Mouse (Mus musculus) ES-E14 (cell line): ENCODE data around the gene 2210010C04Rik. TPM values are rescaled to one million over a fixed set of nuclear protein-coding genes. Genes with fewer than 3 reads are reported as not detected.

Experiments used
- DNase-seq: peaks from one replicate; pipeline ENCODE4 v3.0.0-alpha.2; 2013; ENCODE audit warnings: low read depth, low spot score
- H3K27ac ChIP-seq: 2 replicates; pipeline ENCODE4 v1.5.1; 2012; ENCODE audit warnings: low read depth, mild to moderate bottlenecking, low read length, moderate library complexity, mixed read lengths; ENCODE audit not compliant: poor library complexity, insufficient read depth, severe bottlenecking
- H3K36me3 ChIP-seq: 2 replicates; pipeline ENCODE4 v1.6.1; 2012; ENCODE audit warnings: mild to moderate bottlenecking, low read length, moderate library complexity, mixed read lengths; ENCODE audit not compliant: control insufficient read depth, poor library complexity, insufficient read depth, severe bottlenecking
- H3K4me1 ChIP-seq, 2 experiments: fragments of 150-350 bp in 1 of 2; sonication (generic) in 1 of 2; 2 replicates each; pipeline ENCODE4 v1.6.1; 2012; ENCODE audit warnings: low read length in 2 of 2, mild to moderate bottlenecking in 1 of 2, mixed read lengths in 1 of 2; ENCODE audit not compliant: control insufficient read depth in 2 of 2, insufficient read depth in 2 of 2, poor library complexity in 1 of 2
- H3K4me3 ChIP-seq, 2 experiments: fragments of 150-350 bp in 1 of 2; sonication (generic) in 1 of 2; 2 replicates each; pipeline ENCODE4 v1.5.1; 2012; ENCODE audit warnings: low read length in 2 of 2, low read depth in 1 of 2, mild to moderate bottlenecking in 1 of 2, mixed read lengths in 1 of 2; ENCODE audit not compliant: insufficient read depth in 1 of 2, poor library complexity in 1 of 2, severe bottlenecking in 1 of 2
- H3K9ac ChIP-seq: 2 replicates; pipeline ENCODE4 v1.6.1; 2012; ENCODE audit warnings: low read depth, mild to moderate bottlenecking, low read length, mixed read lengths; ENCODE audit not compliant: poor library complexity, insufficient read depth, severe bottlenecking
- H3K9me3 ChIP-seq: fragments of 150-350 bp; sonication (generic); 2 replicates; pipeline ENCODE4 v1.6.1; 2012; ENCODE audit warnings: low read depth, mild to moderate bottlenecking, low read length; ENCODE audit not compliant: control insufficient read depth, insufficient read depth
- CHD2 ChIP-seq: IDR thresholded peaks from 2 replicates; pipeline ENCODE4 v1.6.1; 2014; ENCODE audit warnings: mild to moderate bottlenecking, low read depth, low read length, inconsistent platforms
- HCFC1 ChIP-seq: IDR thresholded peaks from 2 replicates; pipeline ENCODE4 v1.6.1; 2012; ENCODE audit warnings: low read length, inconsistent platforms, borderline replicate concordance; ENCODE audit not compliant: insufficient read depth
- MAFK ChIP-seq: IDR thresholded peaks from 2 replicates; pipeline ENCODE4 v1.6.1; 2014; ENCODE audit warnings: mild to moderate bottlenecking, low read depth, low read length, inconsistent platforms; ENCODE audit not compliant: insufficient read depth
- ZC3H11A ChIP-seq: IDR thresholded peaks from 2 replicates; pipeline ENCODE4 v1.6.1; 2012; ENCODE audit warnings: low read depth, mild to moderate bottlenecking, inconsistent platforms, low read length, borderline replicate concordance
- ZNF384 ChIP-seq: IDR thresholded peaks from 2 replicates; pipeline ENCODE4 v1.6.1; 2012; ENCODE audit warnings: low read depth, low read length, inconsistent platforms
- in situ Hi-C, 2 experiments: fragments of 600-800 bp; cut with MboI; formaldehyde crosslinking; loops; one replicate each; pipeline ENCODE4 v1.15.1; 2025; ENCODE audit warnings: low sequenced_read_pairs in 2 of 2, inconsistent platforms in 1 of 2; ENCODE audit not compliant: unreplicated experiment in 2 of 2
- total RNA-seq: library from RNA; depleted of rRNA; stranded (reverse); fragments of 300-350 nt; gene quantifications from 2 replicates; pipeline ENCODE4 v1.2.3, GENCODE M21; 2012

Gene 2210010C04Rik
- total RNA-seq, 1 experiment: not detected

GRCm38 (mm10) chr6:41054379-41054778 lies 19.1 kb upstream of the 2210010C04Rik start:
- Histone ChIP-seq H3K36me3 (no peaks in the 10 kb centered on the region), H3K9me3 (no peaks in the 10 kb centered on the region), H3K27ac (no peak overlapping the region), H3K9ac (no peak overlapping the region), H3K4me3 (no peak overlapping the region), H3K4me1 (no peaks in the 10 kb centered on the region)
- in situ Hi-C loops: no loop called here
- DNase-seq: no peak
- TF ChIP-seq CHD2: no peak
- TF ChIP-seq MAFK: no peak
- TF ChIP-seq HCFC1: no peak
- TF ChIP-seq ZNF384: no peak
- no peak for TF ChIP-seq ZC3H11A

GRCm38 (mm10) chr6:41051824-41052223 lies 16.5 kb upstream of the 2210010C04Rik start:
- in situ Hi-C loops: no loop called here
- DNase-seq: no peak
- Histone ChIP-seq H3K9me3 (no peaks in the 10 kb centered on the region), H3K4me1 (no peaks in the 10 kb centered on the region), H3K36me3 (no peaks in the 10 kb centered on the region), H3K4me3 (no peak overlapping the region), H3K9ac (no peak overlapping the region), H3K27ac (no peak overlapping the region)
- no peak for TF ChIP-seq ZNF384
- no peak for TF ChIP-seq HCFC1
- no peak for TF ChIP-seq ZC3H11A
- no peak for TF ChIP-seq MAFK
- no peak for TF ChIP-seq CHD2

- DNase-seq: no peak
- Histone ChIP-seq H3K9me3 (no peaks in the 10 kb centered on the region), H3K4me1 (no peaks in the 10 kb centered on the region), H3K9ac (no peak overlapping the region), H3K27ac (no peak overlapping the region), H3K4me3 (no peak overlapping the region), H3K36me3 (no peaks in the 10 kb centered on the region)
- in situ Hi-C loops: no loop called here
- no peak for TF ChIP-seq ZC3H11A
- TF ChIP-seq MAFK: no peak
- no peak for TF ChIP-seq ZNF384
- no peak for TF ChIP-seq CHD2
- no peak for TF ChIP-seq HCFC1
These were observed 13.3 kb upstream of the 2210010C04Rik start for GRCm38 (mm10) chr6:41048602-41049001.

DNA sequence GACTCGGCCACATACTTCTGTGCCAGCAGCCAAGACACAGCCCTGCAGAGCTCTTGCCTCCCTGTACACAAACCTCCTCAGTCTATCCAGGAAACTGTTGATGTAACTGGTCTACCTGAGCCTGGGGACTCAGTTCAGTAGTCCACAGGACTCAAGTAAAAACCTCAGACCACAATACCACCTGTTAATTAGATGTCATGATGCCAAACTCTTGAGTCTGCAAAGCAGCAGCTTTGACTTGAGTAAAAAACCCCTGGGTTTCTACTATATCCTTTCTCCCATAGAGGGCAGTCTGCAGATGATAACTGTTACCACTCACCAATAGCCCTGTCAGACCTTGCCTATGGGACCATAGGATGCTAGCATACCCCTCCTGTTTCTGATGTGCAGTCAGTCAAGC lies 12.7 kb upstream of the 2210010C04Rik start:
- H3K27ac ChIP-seq: no peak overlapping the region
- in situ Hi-C loops: no loop called here
- H3K9ac ChIP-seq: no peak overlapping the region
- no peaks in the 10 kb centered on the region for H3K4me1 ChIP-seq
- no peak for TF ChIP-seq ZNF384
- no peak for TF ChIP-seq HCFC1
- no peak for TF ChIP-seq ZC3H11A
- no peak for TF ChIP-seq CHD2
- TF ChIP-seq MAFK: no peak
- no peaks in the 10 kb centered on the region for H3K36me3 ChIP-seq
- no peaks in the 10 kb centered on the region for H3K9me3 ChIP-seq
- no peak for DNase-seq
- no peak overlapping the region for H3K4me3 ChIP-seq

DNA sequence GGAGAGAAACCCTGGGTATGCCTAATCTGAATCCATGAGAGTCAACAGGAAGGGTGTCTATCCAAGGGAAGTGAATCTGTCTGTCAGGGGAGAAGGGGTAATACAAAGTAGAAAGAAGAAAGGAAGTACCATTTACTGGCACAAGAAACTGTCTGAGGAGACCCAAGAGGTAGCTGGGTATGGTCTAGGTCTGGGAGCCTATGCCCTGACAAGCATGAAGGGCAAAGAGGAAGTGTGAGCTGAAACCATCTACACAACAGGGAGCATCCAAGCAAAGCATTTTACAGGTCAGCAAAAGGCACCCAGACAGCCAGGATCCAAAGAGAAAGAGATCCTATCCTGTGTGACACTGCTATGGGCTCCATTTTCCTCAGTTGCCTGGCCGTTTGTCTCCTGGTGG lies 11.9 kb upstream of the 2210010C04Rik start:
- no peak overlapping the region for H3K27ac ChIP-seq
- no peaks in the 10 kb centered on the region for H3K36me3 ChIP-seq
- DNase-seq: no peak
- no peak for TF ChIP-seq MAFK
- TF ChIP-seq ZC3H11A: no peak
- TF ChIP-seq ZNF384: no peak
- no peak for TF ChIP-seq CHD2
- TF ChIP-seq HCFC1: no peak
- in situ Hi-C loops: no loop called here
- no peak overlapping the region for H3K4me3 ChIP-seq
- no peaks in the 10 kb centered on the region for H3K4me1 ChIP-seq
- no peaks in the 10 kb centered on the region for H3K9me3 ChIP-seq
- H3K9ac ChIP-seq: no peak overlapping the region
